In genomic region chr8:124863729-124864128, GRCm38 (mm10) we compare ENCODE assay signal across 8 mouse cellular contexts. TPM values are rescaled to one million over a fixed set of nuclear protein-coding genes. Genes with fewer than 3 reads are reported as not detected.
DNase-seq lines count a peak whose midpoint lies in the region; ATAC-seq lines count a peak whose summit lies in the region.

No protein-coding gene starts in this region.

- DNase-seq in spleen, postnatal 10 days (ENCODE audit: low spot score in 2 of 2): peak; percentile 22 to 27
- DNase-seq in spleen, adult 18-20 months: no peak
- peak; percentile 23 for DNase-seq in embryo, embryonic 11 days
- DNase-seq in intestine, embryonic 14.5 days (ENCODE audit: low spot score): peak; percentile 56
- DNase-seq in neural tube, embryonic 10.5 days (ENCODE audit: extremely low spot score, low spot score): peak; percentile 27
- no peak for DNase-seq in frontal cortex, postnatal 14 days (ENCODE audit: low spot score in 2 of 2)
- DNase-seq in cerebellum, postnatal 4 days (ENCODE audit: low spot score in 2 of 2): no peak

- peak overlapping the region; percentile 96 for H3K4me3 ChIP-seq in intestine, embryonic 14.5 days (ENCODE audit: low read depth, low read length)

- H3K9ac ChIP-seq in intestine, embryonic 14.5 days (ENCODE audit: low read length): peak overlapping the region; percentile 97

- H3K36me3 ChIP-seq in intestine, embryonic 14.5 days (ENCODE audit: control insufficient read depth, insufficient read depth, low read length): peaks cover 25% of the 10 kb centered on the region

- peak overlapping the region; percentile 92; the same call in 1 of the 2 replicates for H3K27ac ChIP-seq in intestine, embryonic 14.5 days (ENCODE audit: low read depth)

- H3K4me1 ChIP-seq in intestine, embryonic 14.5 days (replicated peaks; ENCODE audit: control insufficient read depth, insufficient read depth, low read length): peaks cover 11% of the 10 kb centered on the region

- whole genome bisulfite sequencing in intestine, embryonic 14.5 days: 12% methylated on average over 8 of the region's 8 CpGs

- no peak for ATAC-seq in intestine, embryonic 14.5 days (replicated peaks; ENCODE audit: low FRiP score, low TSS enrichment, low read depth)
- no peak for ATAC-seq in erythroid progenitor cell, adult 5-6 weeks (replicated peaks; ENCODE audit: low FRiP score, poor library complexity, severe bottlenecking)

- no peaks in the 10 kb centered on the region for H3K9me3 ChIP-seq in intestine, embryonic 14.5 days (ENCODE audit: control insufficient read depth, low read length)

- H3K4me2 ChIP-seq in intestine, embryonic 14.5 days (ENCODE audit: low read length): peak overlapping the region; percentile 71

- H3K27me3 ChIP-seq in intestine, embryonic 14.5 days (replicated peaks; ENCODE audit: control insufficient read depth, insufficient read depth, low read length): no peaks in the 10 kb centered on the region

RNA-seq across cellular contexts. Expression of gene 2810004N23Rik, which starts 0.8 kb away (rescaled TPM):
- polyA plus RNA-seq in intestine, embryonic 14.5 days (2014; fragmentation: Nextera tagmentation; extraction: Ambion mirVana): 45.2 and 46.4 TPM in 2 replicates
- total RNA-seq in erythroid progenitor cell, adult 5-6 weeks (2015; ENCODE audit: low replicate concordance): 4.0 and 5.4 TPM in 2 replicates
- 5.7 and 7.4 TPM in 2 replicates for total RNA-seq in erythroid progenitor cell, adult 5-6 weeks (2017; ENCODE audit: low replicate concordance)

RNA-seq across cellular contexts. Expression of gene Gnpat, which starts 0.9 kb away (rescaled TPM):
- 103 and 105 TPM in 2 replicates for polyA plus RNA-seq in intestine, embryonic 14.5 days (2014; fragmentation: Nextera tagmentation; extraction: Ambion mirVana)
- 35.2 and 40.4 TPM in 2 replicates for total RNA-seq in erythroid progenitor cell, adult 5-6 weeks (2015; ENCODE audit: low replicate concordance)
- 22.5 and 31.8 TPM in 2 replicates for total RNA-seq in erythroid progenitor cell, adult 5-6 weeks (2017; ENCODE audit: low replicate concordance)

RNA-seq across cellular contexts. Expression of gene Exoc8, which starts 33.8 kb away (rescaled TPM):
- 7.5 and 7.7 TPM in 2 replicates for polyA plus RNA-seq in intestine, embryonic 14.5 days (2014; fragmentation: Nextera tagmentation; extraction: Ambion mirVana)
- total RNA-seq in erythroid progenitor cell, adult 5-6 weeks (2015; ENCODE audit: low replicate concordance): 1.8 and 7.1 TPM in 2 replicates
- total RNA-seq in erythroid progenitor cell, adult 5-6 weeks (2017; ENCODE audit: low replicate concordance): 7.9 and 11.4 TPM in 2 replicates

RNA-seq across cellular contexts. Expression of gene Sprtn, which starts 34.0 kb away (rescaled TPM):
- 7.9 and 8.8 TPM in 2 replicates for polyA plus RNA-seq in intestine, embryonic 14.5 days (2014; fragmentation: Nextera tagmentation; extraction: Ambion mirVana)
- 15.9 and 17.7 TPM in 2 replicates for total RNA-seq in erythroid progenitor cell, adult 5-6 weeks (2015; ENCODE audit: low replicate concordance)
- 16.6 and 20.2 TPM in 2 replicates for total RNA-seq in erythroid progenitor cell, adult 5-6 weeks (2017; ENCODE audit: low replicate concordance)

Comparison
In these comparisons a context has a peak if more than half of its experiments do, and no peak if none do; other contexts are left out.
1. DNase-seq: peak in spleen, postnatal 10 days (2 of 2), embryo, embryonic 11 days (single experiment), intestine, embryonic 14.5 days (single experiment) and neural tube, embryonic 10.5 days (single experiment); none in spleen, adult 18-20 months (0 of 2), frontal cortex, postnatal 14 days (0 of 2) and cerebellum, postnatal 4 days (0 of 2).